Mouse (Mus musculus) G1E (cell line): Measurements from ENCODE around the gene Rad52.

Experiments used
- CTCF ChIP-seq: IDR thresholded peaks from 2 replicates; pipeline ENCODE4 v1.5.1; 2012; ENCODE audit warnings: low read depth, low read length, inconsistent platforms, mixed read lengths
- GATA1 ChIP-seq: IDR thresholded peaks from 2 replicates; pipeline ENCODE4 v1.6.1; 2012; ENCODE audit warnings: borderline replicate concordance, low read length, inconsistent platforms, mixed read lengths
- POLR2AphosphoS5 ChIP-seq: IDR thresholded peaks from 2 replicates; pipeline ENCODE4 v1.6.1; 2012; ENCODE audit warnings: low read depth, low read length, inconsistent platforms; ENCODE audit not compliant: insufficient replicate concordance
- TAL1 ChIP-seq: conservative IDR thresholded peaks from 2 replicates; pipeline ENCODE4 v1.6.1; 2012; ENCODE audit warnings: low read depth, low read length, inconsistent platforms, mixed read lengths

DNA sequence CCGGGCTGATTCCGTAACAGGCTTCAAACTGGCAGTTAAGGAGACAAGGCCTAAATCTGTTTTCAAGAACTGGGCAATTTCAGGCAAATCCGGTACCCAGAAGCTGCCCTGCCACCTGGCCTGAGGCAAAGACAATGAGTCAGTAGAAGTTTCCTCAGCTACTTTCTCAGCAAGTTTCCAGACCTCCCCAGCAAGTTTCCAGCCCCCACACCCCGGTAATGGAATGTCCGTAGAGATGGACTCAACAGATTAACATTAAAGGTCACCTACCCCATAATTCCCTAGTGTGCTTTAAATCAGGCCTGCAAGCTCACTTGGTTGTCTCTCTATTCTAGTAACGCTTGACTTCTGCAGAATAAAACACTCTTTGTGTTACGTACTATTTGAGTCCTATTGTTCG, 41.0 kb upstream of the Rad52 start:
- TF ChIP-seq POLR2AphosphoS5: no peak
- no peak for TF ChIP-seq CTCF
- TF ChIP-seq GATA1: no peak
- no peak for TF ChIP-seq TAL1
